Mouse (Mus musculus): ENCODE measurements around the gene Sez6l.

DNA sequence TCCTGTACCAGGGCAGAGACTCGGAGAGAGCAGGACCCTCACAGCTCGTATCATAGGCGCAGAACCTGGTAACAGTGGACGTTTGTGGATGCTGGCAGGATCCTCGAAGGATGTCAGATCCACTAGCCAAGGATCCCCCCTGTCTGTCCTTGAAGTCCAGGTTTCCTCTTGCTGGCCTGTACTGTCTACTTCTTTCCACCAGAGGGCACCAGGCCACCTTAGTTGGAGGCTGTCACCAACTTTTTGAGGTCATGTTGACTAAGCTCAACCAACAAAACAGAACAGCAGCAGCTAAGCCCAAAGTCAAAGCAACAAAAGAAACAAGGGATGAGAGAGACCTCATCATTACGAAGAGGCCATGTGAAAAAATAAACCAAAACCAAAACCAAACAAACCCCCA, 106.8 kb downstream of the Sez6l start:
- TF ChIP-seq CTCF (IDR thresholded peaks at IDR 0.05; ENCODE audit: borderline replicate concordance, insufficient read depth, low read length) (peak; percentile 37; the same call in 1 of the 2 replicates), POLR2A (IDR thresholded peaks at IDR 0.05; ENCODE audit: low read depth, low read length) (no peak)
